ENCODE assay signal across 8 mouse cellular contexts in genomic region chr1:23762136-23762687, GRCm38 (mm10). TPM values are rescaled to one million over a fixed set of nuclear protein-coding genes. Genes with fewer than 3 reads are reported as not detected.
A peak's percentile ranks its signal among the peaks of the same experiment; 100 is the strongest.
DNase-seq lines count a peak whose midpoint lies in the region; ATAC-seq and TF ChIP-seq lines count a peak whose summit lies in the region.

No protein-coding gene starts in this region.

- TF ChIP-seq CTCF in bone marrow macrophage, adult 2 months (IDR thresholded peaks at IDR 0.05; ENCODE audit: low read depth, low read length) = no peak
- TF ChIP-seq CTCF in embryonic fibroblast, embryonic 13.5 days (IDR thresholded peaks at IDR 0.05; ENCODE audit: borderline replicate concordance, insufficient read depth, low read length) = no peak
- no peak for TF ChIP-seq CTCF in layer of hippocampus, adult 2 months (conservative IDR thresholded peaks at IDR 0.05)

- no peak overlapping the region for H3K27ac ChIP-seq in bone marrow macrophage, adult 2 months (ENCODE audit: insufficient read depth, low read depth, low read length)
- no peak overlapping the region for H3K27ac ChIP-seq in embryonic fibroblast, embryonic 13.5 days (ENCODE audit: insufficient read depth, low read length)
- H3K27ac ChIP-seq in layer of hippocampus, adult 2 months = peak overlapping the region; percentile 51; the same call in 1 of the 2 replicates

- no peaks in the 10 kb centered on the region; the same call in 1 of the 2 replicates for H3K4me1 ChIP-seq in bone marrow macrophage, adult 2 months (ENCODE audit: control insufficient read depth, insufficient read depth, low read length)
- no peaks in the 10 kb centered on the region for H3K4me1 ChIP-seq in embryonic fibroblast, embryonic 13.5 days (ENCODE audit: control insufficient read depth, insufficient read depth, low read length)

- peak overlapping the region; percentile 57 for H3K4me3 ChIP-seq in bone marrow macrophage, adult 2 months (ENCODE audit: insufficient read depth, low read length)
- peak overlapping the region; percentile 51 for H3K4me3 ChIP-seq in embryonic fibroblast, embryonic 13.5 days (ENCODE audit: insufficient read depth, low read length)
- H3K4me3 ChIP-seq in layer of hippocampus, adult 2 months = peak overlapping the region; percentile 67

- TF ChIP-seq POLR2A in bone marrow macrophage, adult 2 months (IDR thresholded peaks at IDR 0.05; ENCODE audit: borderline replicate concordance, low read depth, low read length) = no peak
- no peak for TF ChIP-seq POLR2A in embryonic fibroblast, embryonic 13.5 days (IDR thresholded peaks at IDR 0.05; ENCODE audit: low read depth, low read length)

- intact Hi-C loops in heart, postnatal 36 days (cut with DNase I) = loop anchor here (1.0 to 10.0 kb wide), 3 partner anchors 30 to 437 kb away; no protein-coding TSS in a partner anchor

- DNase-seq in CD4-positive, CD25-positive, alpha-beta regulatory T cell, adult 2 months (ENCODE audit: low read depth, low spot score) = peak; percentile 2
- peak; percentile 19 to 20 for DNase-seq in heart, postnatal 36 days
- DNase-seq in layer of hippocampus, adult 2 months (ENCODE audit: low spot score in 2 of 2) = peak in 1 of 2 experiments; percentile 15
- DNase-seq in lung, postnatal 10 days = peak; percentile 24
- peak; percentile 33 for DNase-seq in right cerebral cortex, postnatal 14 days

- ATAC-seq in CD4-positive, CD25-positive, alpha-beta regulatory T cell, adult 4 months = no peak

RNA-seq across cellular contexts. Expression of gene B3gat2, which starts 0.7 kb away (rescaled TPM):
- polyA plus RNA-seq in CD4-positive, CD25-positive, alpha-beta regulatory T cell, adult 4 months (2017; shearing (Covaris generic)) = 1 to 10 TPM; 1.7 to 1.9 TPM
- polyA plus RNA-seq in bone marrow macrophage, adult 2 months (2012; ENCODE audit: insufficient read depth, insufficient read length, missing spikeins) = not detected in 2 replicates
- polyA plus RNA-seq in embryonic fibroblast, embryonic 13.5 days (2011; ENCODE audit: insufficient read length, low read depth, missing spikeins) = 0.09 TPM in 1 of 2 replicates, not detected in the other
- total RNA-seq in heart, postnatal 36 days (2021) = not detected
- total RNA-seq in layer of hippocampus, adult 2 months (2021) = 10 to 100 TPM; 12.7 to 13.9 TPM
